8 mouse cellular contexts compared by ENCODE assay signal in genomic region chr11:60220291-60220804, GRCm38 (mm10). TPM values are rescaled to one million over a fixed set of nuclear protein-coding genes. Genes with fewer than 3 reads are reported as not detected.
DNase-seq lines count a peak whose midpoint lies in the region; ATAC-seq and TF ChIP-seq lines count a peak whose summit lies in the region.

No protein-coding gene starts in this region.

- TF ChIP-seq POLR2A in small intestine, adult 2 months (IDR thresholded peaks at IDR 0.05; ENCODE audit: low read depth, low read length), result peak; percentile 55; the same call in 1 of the 2 replicates

- H3K27ac ChIP-seq in embryonic facial prominence, embryonic 12.5 days, result peak overlapping the region; percentile 77
- H3K27ac ChIP-seq in limb, embryonic 11.5 days (replicated peaks; ENCODE audit: low read depth, low read length), result peak overlapping the region; percentile 16; the same call in 1 of the 2 replicates
- H3K27ac ChIP-seq in midbrain, embryonic 13.5 days, result 0 out of 2 replicates have a peak overlapping the region, but pooled peaks have one; percentile 5
- H3K27ac ChIP-seq in small intestine, adult 2 months (ENCODE audit: insufficient read depth, low read depth, low read length), result peak overlapping the region; percentile 91

- H3K9me3 ChIP-seq in embryonic facial prominence, embryonic 12.5 days, result no peaks in the 10 kb centered on the region
- H3K9me3 ChIP-seq in limb, embryonic 11.5 days (ENCODE audit: control insufficient read depth, low read length), result no peaks in the 10 kb centered on the region
- no peaks in the 10 kb centered on the region for H3K9me3 ChIP-seq in midbrain, embryonic 13.5 days

- peak overlapping the region; percentile 61 for H3K4me2 ChIP-seq in embryonic facial prominence, embryonic 12.5 days (replicated peaks)
- peak overlapping the region; percentile 71 for H3K4me2 ChIP-seq in limb, embryonic 11.5 days (ENCODE audit: low read depth, severe bottlenecking)
- peak overlapping the region; percentile 62 for H3K4me2 ChIP-seq in midbrain, embryonic 13.5 days (replicated peaks)

- H3K4me3 ChIP-seq in embryonic facial prominence, embryonic 12.5 days, result peak overlapping the region; percentile 62
- H3K4me3 ChIP-seq in limb, embryonic 11.5 days (ENCODE audit: low read depth, low read length), result peak overlapping the region; percentile 65
- H3K4me3 ChIP-seq in midbrain, embryonic 13.5 days (replicated peaks), result peak overlapping the region; percentile 57
- peak overlapping the region; percentile 81 for H3K4me3 ChIP-seq in small intestine, adult 2 months (ENCODE audit: low read depth, low read length)

- peaks cover 28% of the 10 kb centered on the region for H3K4me1 ChIP-seq in embryonic facial prominence, embryonic 12.5 days
- H3K4me1 ChIP-seq in limb, embryonic 11.5 days (ENCODE audit: control insufficient read depth, insufficient read depth, low read length), result peaks cover 12% of the 10 kb centered on the region
- H3K4me1 ChIP-seq in midbrain, embryonic 13.5 days (replicated peaks), result peaks cover 39% of the 10 kb centered on the region
- H3K4me1 ChIP-seq in small intestine, adult 2 months (ENCODE audit: control insufficient read depth, insufficient read depth, insufficient read length, low read length), result peaks cover 45% of the 10 kb centered on the region

- ATAC-seq in embryonic facial prominence, embryonic 12.5 days (ENCODE audit: insufficient number of reproducible peaks, insufficient read depth, low FRiP score, low TSS enrichment), result peak; percentile 37; the same call in 1 of the 2 replicates
- ATAC-seq in limb, embryonic 11.5 days (ENCODE audit: insufficient number of reproducible peaks, low FRiP score, low TSS enrichment, low read depth), result peak; percentile 74
- ATAC-seq in midbrain, embryonic 13.5 days, result peak; percentile 74

- peak overlapping the region; percentile 60 for H3K9ac ChIP-seq in embryonic facial prominence, embryonic 12.5 days
- H3K9ac ChIP-seq in limb, embryonic 11.5 days (ENCODE audit: low read length), result peak overlapping the region; percentile 85
- H3K9ac ChIP-seq in midbrain, embryonic 13.5 days (replicated peaks), result peak overlapping the region; percentile 65

- TF ChIP-seq CTCF in small intestine, adult 2 months (IDR thresholded peaks at IDR 0.05; ENCODE audit: extremely low read depth, insufficient read length, insufficient replicate concordance, low read depth, low read length), result no peak

- peak; percentile 96 for DNase-seq in 3134 (ENCODE audit: extremely low read depth, insufficient read length, low spot score)
- peak; percentile 92 for DNase-seq in adrenal gland, postnatal 25 days
- peak; percentile 93 to 96 for DNase-seq in heart, adult 18-20 months
- peak; percentile 97 for DNase-seq in kidney, adult 18-20 months
- peak; percentile 96 for DNase-seq in limb, embryonic 11.5 days (ENCODE audit: low spot score)

- H3K27me3 ChIP-seq in embryonic facial prominence, embryonic 12.5 days, result no peaks in the 10 kb centered on the region
- no peaks in the 10 kb centered on the region for H3K27me3 ChIP-seq in limb, embryonic 11.5 days (ENCODE audit: control insufficient read depth, insufficient read depth, low read length)
- 0 out of 2 replicates have a peak, but pooled peaks cover 4% of the 10 kb centered on the region for H3K27me3 ChIP-seq in midbrain, embryonic 13.5 days
- H3K27me3 ChIP-seq in small intestine, adult 2 months (ENCODE audit: control insufficient read depth, insufficient read depth, low read length), result no peaks in the 10 kb centered on the region

- WGBS in embryonic facial prominence, embryonic 12.5 days, result under 1% methylated on average over 46 of the region's 46 CpGs
- WGBS in limb, embryonic 11.5 days, result under 1% methylated on average over 46 of the region's 46 CpGs
- WGBS in midbrain, embryonic 13.5 days, result under 1% methylated on average over 46 of the region's 46 CpGs
- under 1% methylated on average over 46 of the region's 46 CpGs for WGBS in small intestine, adult 2 months

- H3K36me3 ChIP-seq in embryonic facial prominence, embryonic 12.5 days, result peaks cover 14% of the 10 kb centered on the region; the same call in 1 of the 2 replicates
- H3K36me3 ChIP-seq in limb, embryonic 11.5 days (ENCODE audit: control insufficient read depth, insufficient read depth, low read length), result peaks cover 4% of the 10 kb centered on the region; the same call in 1 of the 2 replicates
- no peaks in the 10 kb centered on the region for H3K36me3 ChIP-seq in midbrain, embryonic 13.5 days
- peaks cover 7% of the 10 kb centered on the region; the same call in 1 of the 2 replicates for H3K36me3 ChIP-seq in small intestine, adult 2 months (ENCODE audit: control insufficient read depth, insufficient read depth, low read length)

RNA-seq across cellular contexts. Expression of gene Srebf1, which starts 2.0 kb away (rescaled TPM):
- total RNA-seq in adrenal gland, postnatal 25 days (2021), result 125 and 160 TPM in 2 replicates
- polyA plus RNA-seq in embryonic facial prominence, embryonic 12.5 days (2016; fragmentation: Nextera tagmentation; extraction: Ambion mirVana), result 54.8 and 56.6 TPM in 2 replicates
- total RNA-seq in heart, adult 18-20 months (2021), result 10 to 100 TPM; 25.7 to 36.6 TPM
- 53.2 and 55.3 TPM in 2 replicates for polyA plus RNA-seq in limb, embryonic 11.5 days (2014; fragmentation: Nextera tagmentation; extraction: Ambion mirVana)
- polyA plus RNA-seq in midbrain, embryonic 13.5 days (2015; fragmentation: Nextera tagmentation; extraction: Ambion mirVana), result 38.5 and 46.0 TPM in 2 replicates
- polyA plus RNA-seq in small intestine, adult 2 months (2012; rRNA removed), result 92.9 and 154 TPM in 2 replicates

Comparison
In these comparisons a context has a peak if more than half of its experiments do, and no peak if none do; other contexts are left out.
1. Peak in every context shown above with its lines: DNase-seq, ATAC-seq, H3K4me3 ChIP-seq and H3K27ac ChIP-seq.
2. H3K27ac ChIP-seq: peak in every context shown above with its lines; median percentile 91 in small intestine, adult 2 months; 77 in embryonic facial prominence, embryonic 12.5 days; 16 in limb, embryonic 11.5 days; 5 in midbrain, embryonic 13.5 days.